Mouse (Mus musculus) cortical plate, adult 2 months (tissue): ENCODE measurements at regions not wholly inside any gene's neighbourhood (a gene's known extent, or its start where the extent isn't known, plus 50 kb on each side); places are given as distances from the start of the nearest gene placed in this dataset.

Source experiments
- CTCF ChIP-seq: fragments of 200-500 bp; IDR thresholded peaks from 2 replicates; pipeline ENCODE4 v1.5.1; 2011; ENCODE audit warnings: mild to moderate bottlenecking, control low read depth, low read length; ENCODE audit not compliant: insufficient read depth; ENCODE audit errors: extremely low read depth
- POLR2A ChIP-seq: fragments of 200-500 bp; IDR thresholded peaks from 2 replicates; pipeline ENCODE4 v1.6.1; 2011; ENCODE audit warnings: mild to moderate bottlenecking, low read length, control low read depth; ENCODE audit not compliant: insufficient read depth; ENCODE audit errors: extremely low read depth

- TF ChIP-seq CTCF (no peak), POLR2A (no peak)
Observed at GRCm38 (mm10) chr4:28659478-28659877, 153.5 kb upstream of the Epha7 start.
